Mouse (Mus musculus): Measurements from ENCODE around the gene Tmod2.
"Not testable (repeated sequence)": the region's sequence is repeated elsewhere in the genome, so short reads cannot be mapped to it uniquely, and the experiment has no call there.

The Tmod2 gene

DNA sequence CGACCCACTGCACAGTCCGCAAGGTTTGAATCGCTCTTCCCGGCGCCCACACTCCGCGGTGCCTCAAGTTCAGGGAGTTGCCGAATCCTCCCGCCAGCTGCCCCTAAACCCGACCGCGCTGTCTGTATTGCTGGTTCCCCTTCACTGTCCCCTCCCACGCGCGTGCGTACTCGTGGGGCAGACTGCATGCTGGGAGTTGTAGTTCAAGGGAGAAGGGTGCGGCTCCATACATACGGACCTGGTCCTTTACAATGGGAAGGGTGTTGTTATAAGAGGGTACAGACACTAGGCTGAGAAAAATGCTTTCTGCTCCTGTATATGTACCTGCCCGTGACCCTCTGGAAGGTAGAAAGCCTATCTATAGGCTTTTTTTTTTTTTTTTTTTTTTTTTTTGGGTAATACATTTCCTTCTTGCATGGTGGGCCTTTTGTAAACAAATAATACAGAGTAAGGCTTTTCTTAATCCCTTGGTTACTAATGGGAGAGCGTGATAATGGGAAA lies 51.6 kb downstream of the Tmod2 start, which contains the start of gene Tmod3:
TSS of gene Tmod3 (minus strand) at position 146 of the 501 bp plus-strand sequence.
- in situ Hi-C loops (cut with MboI; ENCODE audit: low pct_unique_long_range_greater_than_20kb in 1 of 2, low sequenced_read_pairs in 2 of 2, unreplicated experiment in 1 of 2) = no loop called here

DNA sequence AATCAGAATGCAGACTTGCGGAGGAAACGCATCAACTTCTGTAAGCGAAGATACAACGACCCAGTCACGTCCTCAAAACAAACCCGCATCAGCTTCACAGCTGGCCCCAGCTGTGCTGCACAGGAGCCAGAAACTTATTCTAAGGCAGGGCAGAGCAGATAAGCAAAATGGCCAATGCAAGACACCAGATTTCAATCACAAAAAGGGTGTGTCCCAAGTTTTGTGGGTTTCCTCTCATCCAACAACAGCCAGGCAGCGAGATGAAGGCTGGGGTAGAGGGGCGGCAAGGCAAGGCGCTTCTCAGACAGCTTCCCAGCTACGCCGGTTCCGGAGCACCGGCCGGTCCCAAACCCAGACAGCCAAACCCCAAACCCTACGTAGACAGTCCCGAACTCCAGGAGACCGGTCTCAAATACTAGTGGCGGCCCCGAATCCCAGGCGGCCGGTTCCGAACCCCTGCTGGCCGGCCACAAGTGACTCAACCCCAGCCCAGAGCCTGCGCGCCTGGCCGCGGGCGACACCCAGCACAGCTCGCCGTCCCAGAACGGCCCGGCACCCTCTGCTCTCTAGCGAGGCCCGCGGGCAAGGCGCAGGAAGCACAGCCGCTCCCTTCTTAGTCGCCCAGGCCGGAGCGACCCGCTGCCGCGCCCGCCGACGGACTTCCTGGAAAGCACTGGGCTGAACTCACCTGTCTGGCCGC lies 52.2 kb downstream of the Tmod2 start:
- in situ Hi-C loops (cut with MboI; ENCODE audit: low pct_unique_long_range_greater_than_20kb in 1 of 2, low sequenced_read_pairs in 2 of 2, unreplicated experiment in 1 of 2) = no loop called here

DNA sequence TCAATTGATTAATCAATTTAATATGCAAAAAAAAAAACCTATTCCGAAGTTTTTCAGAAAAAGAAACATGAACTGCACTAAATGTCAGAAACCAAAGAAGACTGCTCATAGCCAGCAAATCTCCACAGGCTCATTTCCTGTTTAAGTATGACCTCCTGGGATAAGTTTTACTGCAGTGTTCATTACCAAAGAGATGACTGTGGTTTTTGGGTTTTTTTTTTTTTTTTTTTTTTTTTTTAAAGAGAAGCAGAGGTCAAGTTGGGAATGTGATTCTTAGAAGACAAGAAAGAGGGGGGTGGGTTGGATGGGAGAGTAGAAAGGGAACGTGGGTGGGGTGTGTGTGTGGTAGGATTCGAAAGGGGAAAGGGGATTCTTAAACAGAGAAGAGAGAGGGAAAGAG lies 52.8 kb downstream of the Tmod2 start:
- in situ Hi-C loops (cut with MboI; ENCODE audit: low pct_unique_long_range_greater_than_20kb in 1 of 2, low sequenced_read_pairs in 2 of 2, unreplicated experiment in 1 of 2) = no loop called here

DNA sequence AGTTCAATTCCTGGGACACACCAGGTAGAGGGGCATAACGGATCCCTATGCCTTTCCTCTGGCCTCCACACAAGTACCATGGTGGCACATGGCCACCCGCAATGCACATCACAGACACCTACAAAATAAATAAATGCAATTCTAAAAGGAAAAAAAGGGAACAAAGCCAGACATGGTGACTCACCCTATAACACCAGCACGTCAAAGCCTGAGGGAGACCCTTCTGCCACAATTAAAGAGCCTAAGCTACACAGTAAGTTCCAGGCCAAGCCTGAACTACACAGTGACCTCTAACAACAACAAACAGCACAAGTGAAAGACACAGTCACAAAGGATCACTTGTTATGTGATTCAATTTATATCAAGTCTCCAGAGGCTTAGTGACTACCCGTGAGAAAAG lies 57.4 kb downstream of the Tmod2 start:
- in situ Hi-C loops (cut with MboI; ENCODE audit: low pct_unique_long_range_greater_than_20kb in 1 of 2, low sequenced_read_pairs in 2 of 2, unreplicated experiment in 1 of 2) = no loop called here

DNA sequence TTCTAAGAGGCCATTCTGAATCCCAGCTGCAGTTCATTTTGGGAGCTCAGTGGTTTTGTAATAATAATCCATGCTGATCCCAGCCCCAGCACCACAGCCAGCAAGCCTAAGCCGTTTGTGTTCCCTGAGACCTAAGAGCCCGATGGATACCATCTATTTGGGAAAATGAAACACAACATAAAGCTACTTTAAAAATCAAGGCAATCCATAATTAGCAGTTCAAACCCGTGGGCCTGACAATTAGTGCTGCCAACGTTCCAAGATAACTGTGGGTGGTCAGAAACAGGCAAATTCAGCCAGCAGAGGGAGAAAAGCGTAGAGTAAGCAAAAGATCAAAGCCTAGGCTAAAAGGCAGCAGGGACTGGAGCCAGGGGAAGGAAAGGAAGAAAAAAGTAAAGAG lies 59.8 kb downstream of the Tmod2 start:
- in situ Hi-C loops (cut with MboI; ENCODE audit: low pct_unique_long_range_greater_than_20kb in 1 of 2, low sequenced_read_pairs in 2 of 2, unreplicated experiment in 1 of 2) = no loop called here

DNA sequence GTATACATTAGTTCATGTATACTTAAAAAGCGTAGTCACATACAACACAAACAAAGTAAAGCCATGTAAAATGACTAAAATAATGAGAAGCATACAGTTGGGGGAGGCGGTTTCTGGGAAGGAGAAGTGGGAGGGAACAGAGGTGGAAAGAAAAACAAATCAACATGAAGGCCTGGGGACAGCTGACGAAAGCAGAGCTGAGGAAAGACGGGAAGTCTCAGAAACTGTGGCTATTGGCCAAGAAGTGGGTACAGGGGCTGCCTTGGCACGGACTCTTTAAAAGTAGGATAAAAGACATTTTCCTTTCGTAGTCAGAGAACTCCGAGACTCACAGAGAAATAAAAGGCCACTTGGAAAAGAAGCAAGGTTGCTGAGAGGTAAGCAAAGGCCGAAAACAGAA lies 62.1 kb downstream of the Tmod2 start:
- in situ Hi-C loops (cut with MboI; ENCODE audit: low pct_unique_long_range_greater_than_20kb in 1 of 2, low sequenced_read_pairs in 2 of 2, unreplicated experiment in 1 of 2) = no loop called here

DNA sequence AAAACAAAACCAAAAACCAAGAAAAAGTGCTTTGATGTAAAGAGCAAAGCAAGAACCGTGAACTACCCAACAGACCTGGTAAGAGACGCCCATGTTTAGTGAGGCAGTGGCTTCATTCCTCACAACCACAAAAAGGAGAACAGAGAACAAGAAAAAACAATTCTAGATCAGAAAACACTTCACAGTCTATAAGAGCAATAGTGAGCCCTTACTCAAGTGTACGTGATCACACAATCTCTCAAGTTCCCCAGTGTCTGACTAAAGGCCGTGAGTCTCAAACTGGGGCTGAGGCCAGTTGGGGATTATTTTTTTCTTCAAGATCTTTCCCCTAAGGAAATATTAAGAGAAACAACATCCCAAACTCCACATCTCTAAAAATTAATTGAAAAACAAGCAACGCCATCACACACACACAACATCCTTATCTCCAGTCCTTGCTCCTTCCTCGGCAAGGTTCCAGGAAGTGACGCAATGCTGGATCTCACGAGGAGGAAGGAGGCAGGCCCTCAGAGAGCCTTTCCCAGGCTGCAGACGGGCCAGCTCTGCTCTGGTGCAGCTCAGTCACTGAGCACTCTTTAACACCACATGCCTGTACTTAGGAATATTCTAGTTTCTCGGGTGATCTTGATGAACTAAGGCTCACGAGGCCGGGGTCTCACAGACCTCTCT lies 64.1 kb downstream of the Tmod2 start:
- in situ Hi-C loops (cut with MboI; ENCODE audit: low pct_unique_long_range_greater_than_20kb in 1 of 2, low sequenced_read_pairs in 2 of 2, unreplicated experiment in 1 of 2) = no loop called here

DNA sequence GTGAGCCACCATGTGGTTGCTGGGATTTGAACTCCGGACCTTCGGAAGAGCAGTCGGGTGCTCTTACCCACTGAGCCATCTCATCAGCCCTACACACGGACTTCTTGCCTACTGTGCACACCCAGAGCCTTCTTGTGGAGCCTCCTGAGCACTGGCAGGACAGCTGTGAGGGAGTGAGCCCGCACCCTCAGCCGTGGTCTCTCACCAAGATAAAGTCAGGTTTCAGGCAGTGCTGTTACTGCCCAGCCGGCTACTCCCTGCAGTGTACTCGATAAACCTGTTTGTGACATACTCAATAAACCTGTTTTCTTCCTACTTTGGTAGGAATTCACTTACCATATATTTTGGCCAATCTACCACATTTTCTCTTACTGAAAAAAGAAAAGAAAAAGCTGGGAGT lies 65.6 kb downstream of the Tmod2 start:
- in situ Hi-C loops (cut with MboI; ENCODE audit: low pct_unique_long_range_greater_than_20kb in 1 of 2, low sequenced_read_pairs in 2 of 2, unreplicated experiment in 1 of 2) = no loop called here

DNA sequence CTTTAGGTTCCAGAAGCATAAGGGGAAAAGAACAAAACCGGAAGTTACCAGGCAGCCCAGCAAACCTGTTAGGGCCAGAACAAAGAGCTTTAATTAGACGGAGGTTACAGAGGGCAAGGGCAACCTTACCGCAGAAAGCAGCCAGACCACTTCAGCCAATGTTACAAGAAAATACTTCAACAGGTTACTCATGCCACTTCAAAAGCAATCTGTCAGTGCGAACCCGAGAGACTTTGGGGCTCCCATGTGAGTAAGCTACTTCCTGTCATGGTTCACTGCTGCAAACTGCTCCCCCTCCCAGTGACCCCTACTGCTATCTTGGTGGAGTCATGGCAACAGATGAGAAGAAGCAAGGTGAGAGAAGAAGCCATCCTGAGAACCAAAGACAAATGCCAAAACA lies 69.6 kb downstream of the Tmod2 start:
- in situ Hi-C loops (cut with MboI; ENCODE audit: low pct_unique_long_range_greater_than_20kb in 1 of 2, low sequenced_read_pairs in 2 of 2, unreplicated experiment in 1 of 2) = no loop called here

DNA sequence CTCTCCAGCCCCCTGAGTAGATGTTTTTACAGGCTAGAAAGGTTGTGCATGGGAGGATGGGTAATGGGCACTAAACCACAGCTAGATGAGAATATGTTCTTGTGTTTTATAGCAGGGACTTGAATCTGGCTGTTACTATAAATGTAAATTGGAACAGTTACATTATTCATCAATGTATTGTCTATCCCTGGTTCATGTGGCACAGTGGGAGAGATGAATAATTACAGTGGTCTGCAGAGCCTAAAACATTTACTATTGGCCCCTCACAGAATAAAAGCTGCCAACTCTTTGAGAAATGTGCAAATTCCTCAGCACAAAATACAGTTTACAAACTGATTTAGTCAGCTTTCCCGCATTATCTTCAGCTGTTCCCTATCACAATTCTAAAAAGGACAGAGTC lies 74.7 kb downstream of the Tmod2 start:
- in situ Hi-C loops (cut with MboI; ENCODE audit: low pct_unique_long_range_greater_than_20kb in 1 of 2, low sequenced_read_pairs in 2 of 2, unreplicated experiment in 1 of 2) = no loop called here

DNA sequence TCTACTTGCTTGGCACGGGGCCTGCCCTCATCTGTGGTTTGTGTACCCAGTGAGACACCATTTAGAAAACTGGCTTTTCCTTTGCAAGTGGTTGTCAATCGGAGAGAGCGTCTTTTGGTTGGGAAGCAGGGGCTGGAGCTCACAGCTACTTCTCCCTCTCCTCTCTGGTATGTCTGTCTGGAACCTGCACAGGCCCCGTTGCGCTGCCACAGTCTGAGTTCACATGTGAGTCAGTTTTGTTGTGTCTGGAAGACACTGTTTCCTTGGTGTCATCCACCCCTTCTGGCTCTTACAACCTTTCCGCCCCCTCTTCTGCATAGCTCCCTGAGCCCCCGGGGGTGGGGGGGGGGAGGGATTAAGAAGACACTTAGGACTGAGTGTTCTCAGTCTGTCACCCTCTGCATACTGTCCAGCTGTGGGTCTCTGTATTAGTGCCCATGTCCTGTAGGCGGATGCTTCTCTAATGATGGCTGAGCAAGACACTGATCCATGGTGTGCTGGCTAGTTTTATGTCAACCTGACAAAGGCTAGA lies 76.6 kb downstream of the Tmod2 start:
- in situ Hi-C loops (cut with MboI; ENCODE audit: low pct_unique_long_range_greater_than_20kb in 1 of 2, low sequenced_read_pairs in 2 of 2, unreplicated experiment in 1 of 2) = no loop called here

DNA sequence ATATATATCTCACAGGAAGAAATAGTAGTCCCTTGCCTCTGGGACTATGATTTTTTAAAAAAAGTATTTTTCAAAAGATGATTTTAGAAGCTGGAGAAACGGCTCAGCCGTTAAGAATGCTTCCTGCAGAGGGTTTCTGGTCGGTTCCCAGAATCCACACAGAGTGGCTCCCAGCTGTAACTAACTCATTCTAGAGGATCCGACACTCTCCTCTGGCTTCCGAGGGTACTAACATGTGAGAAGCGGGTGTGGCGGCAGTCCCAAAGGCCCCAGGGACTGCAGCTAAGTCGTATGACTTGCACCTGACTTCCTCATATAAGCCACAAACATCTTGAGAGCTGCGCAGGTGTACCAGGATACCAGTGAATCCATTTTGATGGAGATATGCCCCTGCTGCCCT lies 78.1 kb downstream of the Tmod2 start:
- in situ Hi-C loops (cut with MboI; ENCODE audit: low pct_unique_long_range_greater_than_20kb in 1 of 2, low sequenced_read_pairs in 2 of 2, unreplicated experiment in 1 of 2) = not testable (repeated sequence)

DNA sequence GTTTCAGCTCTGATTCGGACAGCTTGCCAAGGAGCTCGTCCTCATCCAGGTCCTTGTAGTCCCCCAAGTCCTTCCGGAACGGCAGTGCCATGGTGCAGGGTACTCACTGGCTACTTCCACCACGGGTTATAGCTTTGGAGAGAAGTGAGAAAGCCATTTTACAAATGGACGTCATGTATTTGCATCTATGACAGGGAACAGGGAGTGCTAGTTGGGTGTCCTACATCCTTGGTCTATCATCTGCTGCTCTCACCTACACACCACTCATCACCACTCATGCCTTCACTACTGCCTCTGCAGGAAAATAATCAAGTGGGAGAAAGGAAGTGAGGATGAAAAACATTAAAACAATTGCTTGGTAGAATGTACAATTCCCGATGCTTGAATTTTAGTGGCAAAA lies 78.7 kb downstream of the Tmod2 start:
- in situ Hi-C loops (cut with MboI; ENCODE audit: low pct_unique_long_range_greater_than_20kb in 1 of 2, low sequenced_read_pairs in 2 of 2, unreplicated experiment in 1 of 2) = no loop called here

DNA sequence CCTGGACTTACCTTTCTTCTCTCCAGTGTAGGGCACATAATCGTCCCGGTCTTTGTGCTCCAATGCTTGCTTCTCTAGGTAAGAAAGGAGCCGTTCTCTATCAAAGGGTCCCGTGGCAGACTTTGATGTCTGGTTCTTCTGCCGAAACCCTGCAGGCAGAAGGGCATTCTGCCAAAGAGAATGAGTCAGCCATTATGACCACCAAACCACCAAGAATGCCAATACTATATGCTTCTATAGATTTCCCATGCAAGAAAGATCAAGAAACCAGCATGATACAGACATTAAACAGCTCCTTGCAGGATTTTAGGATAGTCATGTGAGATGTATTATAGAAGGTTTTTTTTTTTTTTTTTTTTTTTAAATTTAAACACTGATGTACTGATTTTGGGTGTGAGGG lies 81.8 kb downstream of the Tmod2 start:
- in situ Hi-C loops (cut with MboI; ENCODE audit: low pct_unique_long_range_greater_than_20kb in 1 of 2, low sequenced_read_pairs in 2 of 2, unreplicated experiment in 1 of 2) = no loop called here

DNA sequence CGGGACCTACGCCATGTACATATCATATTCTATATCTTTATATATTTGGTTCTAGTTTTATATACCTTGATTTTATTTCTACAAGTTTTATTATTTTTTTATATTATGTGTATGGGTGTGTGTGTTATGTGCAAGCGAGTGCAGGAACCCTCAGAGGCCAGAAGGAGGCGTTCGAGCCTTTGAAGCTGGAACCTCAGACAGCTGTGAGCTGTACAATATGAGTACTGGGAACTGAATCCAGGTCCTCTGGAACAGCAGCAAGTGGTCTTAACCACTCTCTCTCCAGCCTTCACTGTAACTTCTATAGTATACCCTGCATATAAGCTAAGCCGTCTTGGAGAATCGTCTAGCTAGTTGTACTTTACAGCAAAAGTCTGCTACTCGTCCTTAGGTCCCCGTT lies 83.0 kb downstream of the Tmod2 start:
- in situ Hi-C loops (cut with MboI; ENCODE audit: low pct_unique_long_range_greater_than_20kb in 1 of 2, low sequenced_read_pairs in 2 of 2, unreplicated experiment in 1 of 2) = no loop called here

DNA sequence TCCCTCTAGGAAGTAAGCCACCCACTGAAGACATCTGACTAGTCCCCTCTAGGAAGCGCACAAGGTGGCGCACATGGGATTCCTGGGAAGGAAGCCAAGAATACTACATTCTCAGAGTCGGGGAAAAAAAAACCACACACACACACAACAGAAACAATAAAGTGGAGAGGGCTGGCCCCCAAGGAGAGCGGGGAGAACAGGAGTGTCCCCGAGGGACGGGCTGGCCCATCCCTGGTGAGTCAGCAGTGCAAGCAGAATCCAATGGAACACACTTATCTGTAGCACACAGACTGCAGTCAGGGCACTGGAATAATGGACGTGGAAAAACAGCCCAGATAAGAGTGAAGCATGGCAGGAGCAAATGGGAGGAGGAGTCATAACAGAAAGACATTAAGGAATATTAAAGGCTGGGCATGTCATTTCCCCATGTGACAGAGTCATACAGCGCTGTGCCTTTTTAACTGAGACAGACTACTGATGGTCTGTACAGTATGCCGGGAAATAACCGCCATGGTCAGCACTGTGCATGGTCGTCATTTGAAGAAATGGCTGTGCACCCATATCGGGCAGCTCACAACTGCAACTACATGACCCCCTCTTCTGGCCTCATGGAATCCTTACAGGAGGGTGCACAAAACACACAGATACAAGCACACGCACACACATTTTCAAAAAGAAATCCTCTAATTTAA lies 83.6 kb downstream of the Tmod2 start:
- in situ Hi-C loops (cut with MboI; ENCODE audit: low pct_unique_long_range_greater_than_20kb in 1 of 2, low sequenced_read_pairs in 2 of 2, unreplicated experiment in 1 of 2) = no loop called here

DNA sequence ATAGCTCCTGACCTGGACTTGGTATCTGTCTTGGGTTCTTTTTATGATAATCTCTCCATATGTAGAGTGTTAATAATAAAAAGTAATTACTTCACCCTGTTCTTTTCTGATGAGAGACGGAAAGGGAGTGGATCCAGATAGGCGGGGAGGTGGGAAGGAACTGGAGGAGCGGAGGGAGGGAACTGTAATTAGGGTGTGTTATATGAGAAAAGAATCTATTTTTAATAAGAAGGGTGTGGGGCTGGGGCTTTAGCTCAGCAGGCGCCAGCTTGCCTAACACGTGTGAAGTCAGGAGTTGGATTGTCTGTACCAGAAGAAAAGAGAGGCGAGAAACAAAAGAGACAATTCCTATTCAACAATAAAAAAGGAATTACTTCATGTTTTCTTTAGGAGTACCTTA lies 87.5 kb downstream of the Tmod2 start:
- in situ Hi-C loops (cut with MboI; ENCODE audit: low pct_unique_long_range_greater_than_20kb in 1 of 2, low sequenced_read_pairs in 2 of 2, unreplicated experiment in 1 of 2) = no loop called here

DNA sequence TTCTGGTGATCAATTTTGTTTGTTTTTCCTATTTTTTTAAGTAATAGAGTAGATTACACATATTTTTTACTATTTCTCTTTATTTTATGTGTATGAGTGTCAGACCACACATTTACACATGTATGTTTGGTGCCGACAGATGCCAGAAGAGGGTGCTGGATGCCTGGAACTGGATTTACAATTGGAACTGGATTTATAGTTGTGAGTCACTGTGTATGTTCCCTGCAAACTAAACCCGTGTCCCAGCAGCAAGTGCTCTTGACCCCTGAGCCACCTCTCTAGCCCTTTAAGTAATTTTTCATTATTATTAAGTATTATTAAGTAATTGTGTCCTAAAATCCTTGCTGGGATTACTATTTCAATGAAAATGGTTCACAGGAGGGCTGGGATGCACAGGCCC lies 88.9 kb downstream of the Tmod2 start:
- in situ Hi-C loops (cut with MboI; ENCODE audit: low pct_unique_long_range_greater_than_20kb in 1 of 2, low sequenced_read_pairs in 2 of 2, unreplicated experiment in 1 of 2) = no loop called here

DNA sequence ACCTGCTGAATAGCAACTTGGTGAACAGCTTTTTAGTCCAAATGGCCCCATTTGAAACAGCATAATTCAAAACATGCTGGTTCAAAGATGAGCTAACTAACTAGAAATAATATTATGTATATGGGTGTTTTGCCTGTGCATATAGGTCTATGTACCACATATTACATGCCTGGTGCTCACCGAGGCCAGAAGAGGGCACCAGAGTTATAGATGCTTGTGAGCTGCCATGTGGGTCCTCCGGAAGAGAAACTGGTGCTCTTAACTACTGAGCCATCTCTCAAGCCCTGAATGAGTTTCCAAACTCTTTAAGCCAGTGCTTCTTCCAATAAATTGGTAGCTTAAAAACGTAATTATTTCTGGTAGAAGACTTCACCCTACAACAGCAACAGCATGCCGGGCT lies 89.3 kb downstream of the Tmod2 start:
- in situ Hi-C loops (cut with MboI; ENCODE audit: low pct_unique_long_range_greater_than_20kb in 1 of 2, low sequenced_read_pairs in 2 of 2, unreplicated experiment in 1 of 2) = no loop called here

Data from mouse embryonic stem cell (cell line).